Mouse (Mus musculus): ENCODE data around the gene Tmem266. TPM values are rescaled to one million over a fixed set of nuclear protein-coding genes. Genes with fewer than 3 reads are reported as not detected.

Tmem266 gene
- total RNA-seq, 2 experiments from 2014 or later, result not detected

GRCm38 (mm10) chr9:55438433-55438832 lies 111.7 kb downstream of the Tmem266 start:
- no peak for ATAC-seq (replicated peaks; ENCODE audit: poor library complexity, severe bottlenecking)

- ATAC-seq (replicated peaks; ENCODE audit: poor library complexity, severe bottlenecking), result peak; percentile 37; the same call in 1 of the 2 replicates
These were observed 112.6 kb downstream of the Tmem266 start for GRCm38 (mm10) chr9:55439206-55439780.

- no peak for ATAC-seq (replicated peaks; ENCODE audit: poor library complexity, severe bottlenecking)
These were observed 120.8 kb downstream of the Tmem266 start for GRCm38 (mm10) chr9:55447509-55447908.

GRCm38 (mm10) chr9:55449108-55449507 lies 122.4 kb downstream of the Tmem266 start:
- ATAC-seq (replicated peaks; ENCODE audit: poor library complexity, severe bottlenecking), result no peak

GRCm38 (mm10) chr9:55450035-55450434 lies 123.3 kb downstream of the Tmem266 start:
- ATAC-seq (replicated peaks; ENCODE audit: poor library complexity, severe bottlenecking), result no peak

GRCm38 (mm10) chr9:55451426-55451825 lies 124.7 kb downstream of the Tmem266 start:
- no peak for ATAC-seq (replicated peaks; ENCODE audit: poor library complexity, severe bottlenecking)

- no peak for ATAC-seq (replicated peaks; ENCODE audit: poor library complexity, severe bottlenecking)
These were observed 126.2 kb downstream of the Tmem266 start for GRCm38 (mm10) chr9:55452906-55453305.

GRCm38 (mm10) chr9:55453366-55453765 lies 126.7 kb downstream of the Tmem266 start:
- no peak for ATAC-seq (replicated peaks; ENCODE audit: poor library complexity, severe bottlenecking)

GRCm38 (mm10) chr9:55468397-55468796 lies 141.7 kb downstream of the Tmem266 start:
- no peak for ATAC-seq (replicated peaks; ENCODE audit: poor library complexity, severe bottlenecking)

- ATAC-seq (replicated peaks; ENCODE audit: poor library complexity, severe bottlenecking), result no peak
These were observed 149.4 kb downstream of the Tmem266 start for GRCm38 (mm10) chr9:55476084-55476483.

- no peak for ATAC-seq (replicated peaks; ENCODE audit: poor library complexity, severe bottlenecking)
These were observed 152.0 kb downstream of the Tmem266 start for GRCm38 (mm10) chr9:55478699-55479098.

- no peak for ATAC-seq (replicated peaks; ENCODE audit: poor library complexity, severe bottlenecking)
These were observed 155.4 kb downstream of the Tmem266 start for GRCm38 (mm10) chr9:55482116-55482515.

Other genes starting within 250 kb of the Tmem266 start
- gene Ube2q2, start 178.1 kb upstream of the Tmem266 start, total RNA-seq (2014; fragmentation: Nextera tagmentation), result 31.9 and 37.6 TPM in 2 replicates
- gene Ube2q2, start 178.1 kb upstream of the Tmem266 start, total RNA-seq (2017), result 46.8 and 51.0 TPM in 2 replicates
- gene Fbxo22, start 118.0 kb upstream of the Tmem266 start, total RNA-seq (2014; fragmentation: Nextera tagmentation), result 50.3 and 51.3 TPM in 2 replicates
- gene Fbxo22, start 118.0 kb upstream of the Tmem266 start, total RNA-seq (2017), result 51.9 and 63.0 TPM in 2 replicates
- gene Nrg4, start 69 bp upstream of the Tmem266 start, total RNA-seq (2014; fragmentation: Nextera tagmentation), result 6.2 and 9.2 TPM in 2 replicates
- gene Nrg4, start 69 bp upstream of the Tmem266 start, total RNA-seq (2017), result 6.2 TPM in 2 replicates
- gene Etfa, start 185.3 kb downstream of the Tmem266 start, total RNA-seq (2014; fragmentation: Nextera tagmentation), result 79.9 and 109 TPM in 2 replicates
- 67.4 and 84.7 TPM in 2 replicates for gene Etfa, start 185.3 kb downstream of the Tmem266 start, total RNA-seq (2017)
- gene Isl2, start 211.8 kb downstream of the Tmem266 start, total RNA-seq (2014; fragmentation: Nextera tagmentation), result not detected in 2 replicates
- not detected in 2 replicates for gene Isl2, start 211.8 kb downstream of the Tmem266 start, total RNA-seq (2017)